Mouse (Mus musculus) gastrocnemius, adult 8-10 months (tissue): ENCODE measurements around the gene Gp1ba. TPM values are rescaled to one million over a fixed set of nuclear protein-coding genes. Genes with fewer than 3 reads are reported as not detected.
A peak's percentile ranks its signal among the peaks of the same experiment; 100 is the strongest.

ENCODE experiments used
- DNase-seq, 2 experiments: peaks; one replicate each; pipeline ENCODE4 v3.0.0; 2022; ENCODE audit warnings: low spot score in 2 of 2
- total RNA-seq, 4 experiments: library from RNA; stranded (reverse); gene quantifications; 2 replicates each; pipeline ENCODE4 v1.2.4; 2022

The Gp1ba gene
- total RNA-seq, 4 experiments from 2014 or later, result not detected

GRCm38 (mm10) chr11:70652884-70653344, 14.0 kb downstream of the Gp1ba start:
- no peak for DNase-seq

GRCm38 (mm10) chr11:70653345-70654197, 14.6 kb downstream of the Gp1ba start:
- peak; percentile 4 to 34 for DNase-seq

- DNase-seq, result peak; percentile 43 to 66
Measured at GRCm38 (mm10) chr11:70654198-70654922, 15.4 kb downstream of the Gp1ba start, which contains the start of gene Pfn1. TSS of gene Pfn1 (minus strand) at chr11:70654644.

GRCm38 (mm10) chr11:70654923-70655570, 16.1 kb downstream of the Gp1ba start:
- DNase-seq, result peak; percentile 74 to 80

- peak; percentile 63 to 64 for DNase-seq
Measured at GRCm38 (mm10) chr11:70655571-70656455, 16.9 kb downstream of the Gp1ba start.

- peak; percentile 88 to 93 for DNase-seq
Measured at GRCm38 (mm10) chr11:70656456-70656927, 17.6 kb downstream of the Gp1ba start.

- peak in 1 of 2 experiments; percentile 80 for DNase-seq
Measured at GRCm38 (mm10) chr11:70656964-70657363, 18.0 kb downstream of the Gp1ba start, which contains the start of gene Eno3. TSS of gene Eno3 (plus strand) at chr11:70657202.

GRCm38 (mm10) chr11:70657573-70657972, 18.7 kb downstream of the Gp1ba start:
- DNase-seq, result no peak

GRCm38 (mm10) chr11:70657991-70658390, 19.1 kb downstream of the Gp1ba start:
- no peak for DNase-seq

GRCm38 (mm10) chr11:70658521-70658920, 19.6 kb downstream of the Gp1ba start:
- DNase-seq, result no peak

GRCm38 (mm10) chr11:70658942-70659341, 20.0 kb downstream of the Gp1ba start:
- DNase-seq, result no peak

GRCm38 (mm10) chr11:70660571-70660970, 21.6 kb downstream of the Gp1ba start:
- no peak for DNase-seq

GRCm38 (mm10) chr11:70663101-70663500, 24.2 kb downstream of the Gp1ba start:
- DNase-seq, result no peak

- peak in 1 of 2 experiments; percentile 67 for DNase-seq
Measured at GRCm38 (mm10) chr11:70663957-70664356, 25.0 kb downstream of the Gp1ba start.

GRCm38 (mm10) chr11:70664741-70665140, 25.8 kb downstream of the Gp1ba start:
- DNase-seq, result no peak

- no peak for DNase-seq
Measured at GRCm38 (mm10) chr11:70666687-70667086, 27.8 kb downstream of the Gp1ba start.

- no peak for DNase-seq
Measured at GRCm38 (mm10) chr11:70667271-70668150, 28.6 kb downstream of the Gp1ba start.

GRCm38 (mm10) chr11:70668335-70668770, 29.4 kb downstream of the Gp1ba start:
- DNase-seq, result peak; percentile 70 to 79

- DNase-seq, result peak; percentile 97 to 98
Measured at GRCm38 (mm10) chr11:70668771-70669505, 30.0 kb downstream of the Gp1ba start, which contains the start of gene Spag7. TSS of gene Spag7 (minus strand) at chr11:70669416.
